In genomic region chrX:11532817-11533216, GRCm38 (mm10) we compare ENCODE assay signal across 27 mouse cellular contexts.
DNase-seq lines count a peak whose midpoint lies in the region; ATAC-seq and TF ChIP-seq lines count a peak whose summit lies in the region.
"Had no signal": no experiment of that assay in that cellular context is flagged by ENCODE, and none has a peak within 500 bp of the region (broad histone marks: within the 10 kb centered on the region; RNA-seq: fewer than 3 reads in every experiment).

No protein-coding gene starts in this region.

- no peak for TF ChIP-seq CTCF in hindbrain, postnatal 0 days (IDR thresholded peaks at IDR 0.05; ENCODE audit: low read depth)

- H3K27me3 ChIP-seq in forebrain, embryonic 15.5 days: peaks cover 2% of the 10 kb centered on the region; the same call in 1 of the 2 replicates
- H3K27me3 ChIP-seq in forebrain, embryonic 12.5 days: peaks cover 40% of the 10 kb centered on the region; the same call in 1 of the 2 replicates
- no peaks in the 10 kb centered on the region for H3K27me3 ChIP-seq in hindbrain, postnatal 0 days (ENCODE audit: insufficient read depth, low read length)
- H3K27me3 ChIP-seq in hindbrain, embryonic 11.5 days (ENCODE audit: control insufficient read depth, insufficient read depth, low read length): peaks cover 2% of the 10 kb centered on the region; the same call in 1 of the 2 replicates
- H3K27me3 ChIP-seq: CH12.LX; liver, embryonic 12.5 days; stomach, embryonic 15.5 days had no signal

- H3K27ac ChIP-seq in forebrain, embryonic 15.5 days (replicated peaks): peak overlapping the region; percentile 60
- no peak overlapping the region for H3K27ac ChIP-seq in forebrain, embryonic 12.5 days
- H3K27ac ChIP-seq in hindbrain, postnatal 0 days: no peak overlapping the region
- no peak overlapping the region for H3K27ac ChIP-seq in hindbrain, embryonic 11.5 days (ENCODE audit: low read depth, low read length)
- H3K27ac ChIP-seq: embryonic facial prominence, embryonic 12.5 days; hindbrain, embryonic 13.5 days; kidney, embryonic 15.5 days; left cerebral cortex, adult 2 months; liver, embryonic 12.5 days; neural tube, embryonic 13.5 days; stomach, embryonic 15.5 days had no signal

- DNase-seq in cerebellum, adult 11-12 months: peak; percentile 4
- DNase-seq in cerebellum, postnatal 4 days (ENCODE audit: low spot score in 2 of 2): no peak
- peak; percentile 51 for DNase-seq in hindbrain, postnatal 0 days (ENCODE audit: low spot score)
- DNase-seq in hindbrain, embryonic 11.5 days (ENCODE audit: low spot score): no peak
- peak; percentile 45 to 47 for DNase-seq in right cerebral cortex, postnatal 10 days (ENCODE audit: low spot score in 2 of 2)
- DNase-seq in right cerebral cortex, adult 2 months (ENCODE audit: low spot score in 2 of 2): no peak
- DNase-seq: adrenal gland, adult 8-10 months; cerebellum, adult 11 months; cerebellum, postnatal 14 days; heart, postnatal 14 days; kidney, adult 18-20 months; kidney, postnatal 25 days; liver, postnatal 0 days; lung, postnatal 36 days; right cerebral cortex, postnatal 14 days; thymus, postnatal 14 days had no signal

- no peaks in the 10 kb centered on the region for H3K9me3 ChIP-seq in forebrain, embryonic 15.5 days
- H3K9me3 ChIP-seq in forebrain, embryonic 12.5 days: no peaks in the 10 kb centered on the region
- H3K9me3 ChIP-seq in hindbrain, postnatal 0 days (ENCODE audit: low read length): no peaks in the 10 kb centered on the region
- no peaks in the 10 kb centered on the region for H3K9me3 ChIP-seq in hindbrain, embryonic 11.5 days (ENCODE audit: control insufficient read depth, low read length)
- H3K9me3 ChIP-seq: embryonic facial prominence, embryonic 12.5 days; hindbrain, embryonic 13.5 days; kidney, embryonic 15.5 days; liver, embryonic 12.5 days; neural tube, embryonic 13.5 days; stomach, embryonic 15.5 days had no signal

- H3K4me1 ChIP-seq in forebrain, embryonic 15.5 days: peaks cover 8% of the 10 kb centered on the region; the same call in 1 of the 2 replicates
- peaks cover 6% of the 10 kb centered on the region for H3K4me1 ChIP-seq in forebrain, embryonic 12.5 days
- no peaks in the 10 kb centered on the region for H3K4me1 ChIP-seq in hindbrain, postnatal 0 days (ENCODE audit: insufficient read depth, low read length)
- H3K4me1 ChIP-seq in hindbrain, embryonic 11.5 days (replicated peaks; ENCODE audit: control insufficient read depth, insufficient read depth, low read length): no peaks in the 10 kb centered on the region
- H3K4me1 ChIP-seq: embryonic facial prominence, embryonic 12.5 days; hindbrain, embryonic 13.5 days; kidney, embryonic 15.5 days; liver, embryonic 12.5 days; neural tube, embryonic 13.5 days; stomach, embryonic 15.5 days had no signal

- 44% methylated on average over 4 of the region's 4 CpGs for WGBS in forebrain, embryonic 15.5 days
- 68% methylated on average over 4 of the region's 4 CpGs for WGBS in forebrain, embryonic 12.5 days
- 56% methylated on average over 4 of the region's 4 CpGs for WGBS in hindbrain, postnatal 0 days
- 64% methylated on average over 4 of the region's 4 CpGs for WGBS in hindbrain, embryonic 11.5 days

- no peak overlapping the region for H3K4me3 ChIP-seq in forebrain, embryonic 15.5 days
- no peak overlapping the region for H3K4me3 ChIP-seq in forebrain, embryonic 12.5 days (replicated peaks)
- H3K4me3 ChIP-seq in hindbrain, postnatal 0 days (ENCODE audit: low read length): no peak overlapping the region
- H3K4me3 ChIP-seq in hindbrain, embryonic 11.5 days (ENCODE audit: low read depth, low read length): no peak overlapping the region
- H3K4me3 ChIP-seq: embryonic facial prominence, embryonic 12.5 days; hindbrain, embryonic 13.5 days; kidney, embryonic 15.5 days; left cerebral cortex, adult 2 months; liver, embryonic 12.5 days; neural tube, embryonic 13.5 days; stomach, embryonic 15.5 days had no signal

- H3K4me2 ChIP-seq in forebrain, embryonic 15.5 days (replicated peaks): no peak overlapping the region
- no peak overlapping the region for H3K4me2 ChIP-seq in forebrain, embryonic 12.5 days
- no peak overlapping the region for H3K4me2 ChIP-seq in hindbrain, postnatal 0 days (ENCODE audit: low read depth, low read length)
- no peak overlapping the region for H3K4me2 ChIP-seq in hindbrain, embryonic 11.5 days (replicated peaks; ENCODE audit: low read depth, low read length)
- H3K4me2 ChIP-seq: embryonic facial prominence, embryonic 12.5 days; hindbrain, embryonic 13.5 days; kidney, embryonic 15.5 days; liver, embryonic 12.5 days; neural tube, embryonic 13.5 days; stomach, embryonic 15.5 days had no signal

- ATAC-seq in forebrain, embryonic 15.5 days (replicated peaks): no peak
- no peak for ATAC-seq in forebrain, embryonic 12.5 days (ENCODE audit: low FRiP score)
- ATAC-seq in hindbrain, postnatal 0 days: peak; percentile 56
- ATAC-seq in hindbrain, embryonic 11.5 days (ENCODE audit: low FRiP score): no peak
- ATAC-seq: activated CD4-positive, CD25-positive, alpha-beta regulatory T cell, adult 4 months; liver, embryonic 12.5 days; liver, postnatal 0 days had no signal

- H3K36me3 ChIP-seq in forebrain, embryonic 15.5 days: no peaks in the 10 kb centered on the region
- no peaks in the 10 kb centered on the region for H3K36me3 ChIP-seq in forebrain, embryonic 12.5 days (replicated peaks)
- H3K36me3 ChIP-seq in hindbrain, postnatal 0 days (ENCODE audit: insufficient read depth, low read length): no peaks in the 10 kb centered on the region
- H3K36me3 ChIP-seq in hindbrain, embryonic 11.5 days (ENCODE audit: control insufficient read depth, insufficient read depth, low read length): no peaks in the 10 kb centered on the region
- H3K36me3 ChIP-seq: embryonic facial prominence, embryonic 12.5 days; hindbrain, embryonic 13.5 days; kidney, embryonic 15.5 days; liver, embryonic 12.5 days; neural tube, embryonic 13.5 days; stomach, embryonic 15.5 days had no signal

- no peak overlapping the region for H3K9ac ChIP-seq in forebrain, embryonic 15.5 days (replicated peaks)
- no peak overlapping the region for H3K9ac ChIP-seq in forebrain, embryonic 12.5 days
- H3K9ac ChIP-seq in hindbrain, postnatal 0 days (replicated peaks; ENCODE audit: low read length): no peak overlapping the region
- H3K9ac ChIP-seq in hindbrain, embryonic 11.5 days (ENCODE audit: low read depth, low read length): no peak overlapping the region
- H3K9ac ChIP-seq: embryonic facial prominence, embryonic 12.5 days; hindbrain, embryonic 13.5 days; kidney, embryonic 15.5 days; liver, embryonic 12.5 days; liver, postnatal 0 days; neural tube, embryonic 13.5 days; stomach, embryonic 15.5 days had no signal

Comparison
In these comparisons a context has a peak if more than half of its experiments do, and no peak if none do; other contexts are left out.
1. DNase-seq: peak in cerebellum, adult 11-12 months (single experiment), hindbrain, postnatal 0 days (single experiment) and right cerebral cortex, postnatal 10 days (2 of 2); none in cerebellum, postnatal 4 days (0 of 2), hindbrain, embryonic 11.5 days (single experiment) and right cerebral cortex, adult 2 months (0 of 2).